Mouse (Mus musculus): ENCODE data around the gene Olfr789.

DNA sequence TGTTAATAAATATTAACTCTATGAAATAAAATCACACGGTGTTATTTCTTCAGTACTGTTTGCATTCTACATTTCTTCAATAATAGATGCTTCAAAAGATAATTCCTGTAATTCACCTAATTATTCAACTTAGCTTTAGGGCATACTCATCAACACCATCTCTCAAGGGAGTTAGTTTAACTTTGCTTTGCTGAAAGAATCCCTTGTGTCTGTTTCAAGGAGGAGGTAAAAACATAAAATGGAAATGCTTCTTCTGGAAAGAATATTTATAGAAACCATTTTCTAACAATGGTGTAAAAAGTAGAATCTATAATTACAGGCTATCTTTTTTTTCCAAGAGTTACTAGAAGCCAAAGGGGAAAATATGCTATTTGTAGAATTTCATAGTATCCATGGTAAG, 54.3 kb downstream of the Olfr789 start, which contains the start of gene Olfr792:
- TF ChIP-seq BHLHE40 (IDR thresholded peaks at IDR 0.05; ENCODE audit: low read depth, low read length) (no peak), HCFC1 (IDR thresholded peaks at IDR 0.05; ENCODE audit: low read depth, low read length) (no peak), USF2 (conservative IDR thresholded peaks at IDR 0.05; ENCODE audit: low read depth, low read length) (no peak), ZKSCAN1 (IDR thresholded peaks at IDR 0.05; ENCODE audit: borderline replicate concordance, low read depth, low read length) (no peak), EP300 (IDR thresholded peaks at IDR 0.05; ENCODE audit: low read length) (no peak), E2F4 (IDR thresholded peaks at IDR 0.05; ENCODE audit: insufficient replicate concordance, low read depth, low read length) (no peak), POLR2A (IDR thresholded peaks at IDR 0.05; ENCODE audit: low read depth, low read length) (no peak), CTCF (conservative IDR thresholded peaks at IDR 0.05 in 1 of 2, IDR thresholded peaks at IDR 0.05 in 1 of 2; ENCODE audit: low read depth in 2 of 2, low read length in 2 of 2) (no peak), UBTF (IDR thresholded peaks at IDR 0.05; ENCODE audit: low read depth, low read length) (no peak), JUND (conservative IDR thresholded peaks at IDR 0.05; ENCODE audit: low read depth, low read length) (no peak)
